Mouse (Mus musculus) embryonic facial prominence, embryonic 15.5 days (tissue): ENCODE measurements at regions not wholly inside any gene's neighbourhood (a gene's known extent, or its start where the extent isn't known, plus 50 kb on each side); places are given as distances from the start of the nearest gene placed in this dataset.

Experiments used
- ATAC-seq: fragments of 200-750 bp; cut with Nextera tagmentation; 2 replicates; pipeline ENCODE4 v1.8.0; 2017; ENCODE audit warnings: low read depth, moderate TSS enrichment; ENCODE audit not compliant: insufficient number of reproducible peaks, low FRiP score, low TSS enrichment
- H3K27ac ChIP-seq: fragments of 300-500 bp; sonication (generic); replicated peaks from 2 replicates; pipeline ENCODE4 v1.5.1; 2015; ENCODE audit warnings: mild to moderate bottlenecking, inconsistent platforms
- H3K27me3 ChIP-seq: fragments of 300-500 bp; sonication (generic); 2 replicates; pipeline ENCODE4 v1.6.1; 2015; ENCODE audit warnings: inconsistent platforms
- H3K36me3 ChIP-seq: fragments of 300-500 bp; sonication (generic); 2 replicates; pipeline ENCODE4 v1.6.1; 2015; ENCODE audit warnings: mild to moderate bottlenecking, inconsistent platforms
- H3K4me1 ChIP-seq: fragments of 300-500 bp; sonication (generic); 2 replicates; pipeline ENCODE4 v1.6.1; 2015; ENCODE audit warnings: inconsistent platforms
- H3K4me2 ChIP-seq: fragments of 300-500 bp; sonication (generic); replicated peaks from 2 replicates; pipeline ENCODE4 v1.6.1; 2015; ENCODE audit warnings: mild to moderate bottlenecking, inconsistent platforms
- H3K4me3 ChIP-seq: fragments of 300-500 bp; sonication (generic); replicated peaks from 2 replicates; pipeline ENCODE4 v1.5.1; 2015; ENCODE audit warnings: mild to moderate bottlenecking, inconsistent platforms
- H3K9ac ChIP-seq: fragments of 300-500 bp; sonication (generic); 2 replicates; pipeline ENCODE4 v1.6.1; 2015; ENCODE audit warnings: inconsistent platforms
- H3K9me3 ChIP-seq: fragments of 300-500 bp; sonication (generic); replicated peaks from 2 replicates; pipeline ENCODE4 v1.6.1; 2016; ENCODE audit warnings: inconsistent platforms
- WGBS: fragments of 180-500 bp; shearing (Covaris S2); methylation state at CpG from one replicate; pipeline ENCODE4 v1.1.7; 2015; 5-methylcytosine and 5-hydroxymethylcytosine counted together

- H3K27me3 ChIP-seq = no peaks in the 10 kb centered on the region
- H3K27ac ChIP-seq = no peak overlapping the region
- H3K4me1 ChIP-seq = no peaks in the 10 kb centered on the region
- H3K9me3 ChIP-seq = no peaks in the 10 kb centered on the region
- H3K9ac ChIP-seq = no peak overlapping the region
- 88% methylated on average over 3 of the region's 3 CpGs for WGBS
- no peaks in the 10 kb centered on the region for H3K36me3 ChIP-seq
- ATAC-seq = no peak
- no peak overlapping the region for H3K4me3 ChIP-seq
- no peak overlapping the region for H3K4me2 ChIP-seq
These were observed 216.4 kb downstream of the Lmx1a start for GRCm38 (mm10) chr1:167905424-167905823.

DNA sequence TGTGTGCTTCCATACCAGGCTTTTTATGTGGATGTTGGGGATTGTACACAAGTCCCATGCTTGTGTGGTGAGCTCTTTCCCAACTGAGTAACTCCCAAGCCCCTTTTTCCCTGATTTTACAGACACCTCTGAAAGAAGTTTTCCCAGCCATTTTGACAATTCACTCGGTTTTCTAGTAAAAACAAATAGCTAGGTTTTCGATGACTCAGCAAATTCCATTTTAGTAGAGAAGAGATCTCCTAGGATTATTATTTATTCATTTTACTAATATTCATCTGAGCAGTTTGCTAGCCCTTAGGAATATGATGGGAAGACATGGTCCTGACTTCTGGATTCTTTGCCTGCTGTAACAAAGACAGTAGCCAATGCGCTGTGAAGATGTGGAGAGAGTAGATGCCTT is 223.0 kb downstream of the Lmx1a start:
- Histone ChIP-seq H3K4me3 (no peak overlapping the region), H3K27ac (no peak overlapping the region), H3K4me2 (no peak overlapping the region), H3K4me1 (no peaks in the 10 kb centered on the region), H3K36me3 (no peaks in the 10 kb centered on the region), H3K27me3 (0 out of 2 replicates have a peak, but pooled peaks cover 2% of the 10 kb centered on the region), H3K9me3 (no peaks in the 10 kb centered on the region), H3K9ac (no peak overlapping the region)
- 78% methylated on average over 3 of the region's 3 CpGs for WGBS
- ATAC-seq = no peak

- Histone ChIP-seq H3K27me3 (0 out of 2 replicates have a peak, but pooled peaks cover 2% of the 10 kb centered on the region), H3K4me1 (no peaks in the 10 kb centered on the region), H3K4me2 (no peak overlapping the region), H3K9ac (no peak overlapping the region), H3K36me3 (no peaks in the 10 kb centered on the region), H3K9me3 (no peaks in the 10 kb centered on the region), H3K4me3 (no peak overlapping the region), H3K27ac (no peak overlapping the region)
- 0 out of 2 replicates have a peak, but pooled peaks have one; percentile 15 for ATAC-seq
- WGBS = 37% methylated on average over 7 of the region's 7 CpGs
These were observed 226.0 kb downstream of the Lmx1a start for GRCm38 (mm10) chr1:167914982-167915561.

DNA sequence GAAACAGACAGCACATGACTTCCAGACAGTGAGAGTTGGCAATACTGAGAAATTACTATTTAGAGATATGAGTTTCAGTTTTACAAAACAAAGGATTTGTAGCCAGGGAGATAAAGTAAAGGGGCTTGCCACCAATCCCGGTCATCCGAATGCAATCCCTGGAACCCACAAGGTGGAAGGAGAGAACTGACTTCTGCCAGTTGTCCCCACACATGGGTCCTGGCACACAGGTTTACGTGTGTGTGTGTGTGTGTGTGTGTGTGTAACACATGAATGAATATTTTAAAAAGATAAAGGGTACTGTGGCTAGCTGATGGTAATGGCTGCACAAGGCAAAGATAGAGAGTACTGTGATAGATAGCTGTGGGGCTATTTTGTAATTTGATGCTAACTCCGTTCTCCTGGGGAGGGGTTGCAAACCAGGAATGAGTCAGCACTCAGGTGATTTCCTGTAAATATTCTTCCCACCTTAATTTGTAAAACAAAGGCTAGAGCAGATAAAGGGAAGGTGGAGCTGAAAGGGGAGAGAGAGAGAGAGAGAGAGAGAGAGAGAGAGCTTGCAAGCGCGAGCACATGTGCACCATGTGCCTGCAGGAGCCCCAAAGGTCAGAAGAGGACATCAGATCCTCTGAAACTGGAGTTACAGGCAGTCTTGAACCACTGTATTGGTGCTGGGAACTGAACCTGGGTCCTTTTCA is 226.7 kb downstream of the Lmx1a start:
- Histone ChIP-seq H3K4me3 (no peak overlapping the region), H3K4me2 (no peak overlapping the region), H3K9ac (no peak overlapping the region), H3K4me1 (no peaks in the 10 kb centered on the region), H3K36me3 (no peaks in the 10 kb centered on the region), H3K27ac (no peak overlapping the region), H3K9me3 (no peaks in the 10 kb centered on the region), H3K27me3 (0 out of 2 replicates have a peak, but pooled peaks cover 2% of the 10 kb centered on the region)
- 47% methylated on average over 6 of the region's 6 CpGs for WGBS
- ATAC-seq = no peak

DNA sequence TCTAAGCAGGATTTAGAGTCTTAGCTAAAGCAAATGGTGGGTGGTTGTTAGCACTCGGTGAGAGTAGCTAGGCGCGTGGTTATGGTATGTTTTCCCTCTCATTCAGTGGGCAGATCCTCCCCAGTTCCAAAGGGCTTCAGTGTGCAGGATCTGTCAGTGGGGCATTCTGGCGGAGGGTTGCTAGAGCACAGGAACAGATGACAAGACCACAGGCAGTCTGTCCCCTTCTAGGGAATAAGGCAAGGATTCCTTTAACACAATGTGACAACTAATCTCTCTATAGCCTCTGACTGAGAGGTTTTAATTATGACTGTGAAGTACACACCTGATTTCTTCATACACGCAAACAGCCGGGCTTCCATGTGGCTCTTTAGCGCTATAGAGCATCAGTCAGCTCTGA is 233.9 kb downstream of the Lmx1a start:
- Histone ChIP-seq H3K9me3 (no peaks in the 10 kb centered on the region), H3K4me3 (no peak overlapping the region), H3K27ac (no peak overlapping the region), H3K4me2 (no peak overlapping the region), H3K36me3 (no peaks in the 10 kb centered on the region), H3K4me1 (no peaks in the 10 kb centered on the region), H3K9ac (no peak overlapping the region), H3K27me3 (0 out of 2 replicates have a peak, but pooled peaks cover 3% of the 10 kb centered on the region)
- ATAC-seq = no peak
- 83% methylated on average over 7 of the region's 7 CpGs for WGBS

- Histone ChIP-seq H3K36me3 (no peaks in the 10 kb centered on the region), H3K4me1 (peaks cover 5% of the 10 kb centered on the region), H3K27ac (no peak overlapping the region), H3K4me3 (no peak overlapping the region), H3K9me3 (no peaks in the 10 kb centered on the region), H3K4me2 (no peak overlapping the region), H3K9ac (no peak overlapping the region), H3K27me3 (peaks cover 11% of the 10 kb centered on the region; the same call in 1 of the 2 replicates)
- WGBS = 30% methylated on average over 4 of the region's 4 CpGs
- ATAC-seq = no peak
These were observed 239.0 kb downstream of the Lmx1a start for GRCm38 (mm10) chr1:167928060-167928467.

- no peaks in the 10 kb centered on the region for H3K36me3 ChIP-seq
- H3K9me3 ChIP-seq = no peaks in the 10 kb centered on the region
- peaks cover 5% of the 10 kb centered on the region for H3K4me1 ChIP-seq
- H3K9ac ChIP-seq = no peak overlapping the region
- H3K4me2 ChIP-seq = peak overlapping the region; percentile 78
- ATAC-seq = peak; percentile 77; the same call in 1 of the 2 replicates
- WGBS = under 1% methylated on average over 28 of the region's 28 CpGs
- no peak overlapping the region for H3K27ac ChIP-seq
- peak overlapping the region; percentile 42 for H3K4me3 ChIP-seq
- H3K27me3 ChIP-seq = peaks cover 11% of the 10 kb centered on the region; the same call in 1 of the 2 replicates
These were observed 240.8 kb downstream of the Lmx1a start for GRCm38 (mm10) chr1:167929729-167930341.

GRCm38 (mm10) chr1:167932088-167932487 is 243.1 kb downstream of the Lmx1a start:
- no peak overlapping the region for H3K4me3 ChIP-seq
- H3K36me3 ChIP-seq = no peaks in the 10 kb centered on the region
- no peak for ATAC-seq
- no peak overlapping the region for H3K27ac ChIP-seq
- 30% methylated on average over 2 of the region's 2 CpGs for WGBS
- no peaks in the 10 kb centered on the region for H3K9me3 ChIP-seq
- peaks cover 5% of the 10 kb centered on the region for H3K4me1 ChIP-seq
- no peak overlapping the region for H3K4me2 ChIP-seq
- peaks cover 11% of the 10 kb centered on the region; the same call in 1 of the 2 replicates for H3K27me3 ChIP-seq
- no peak overlapping the region for H3K9ac ChIP-seq

- H3K36me3 ChIP-seq = no peaks in the 10 kb centered on the region
- no peaks in the 10 kb centered on the region for H3K9me3 ChIP-seq
- H3K9ac ChIP-seq = no peak overlapping the region
- no peak for ATAC-seq
- no peak overlapping the region for H3K4me2 ChIP-seq
- H3K27ac ChIP-seq = no peak overlapping the region
- no peak overlapping the region for H3K4me3 ChIP-seq
- no peaks in the 10 kb centered on the region for H3K4me1 ChIP-seq
- H3K27me3 ChIP-seq = no peaks in the 10 kb centered on the region
- WGBS = 73% methylated on average over 4 of the region's 4 CpGs
These were observed 247.7 kb downstream of the Lmx1a start for GRCm38 (mm10) chr1:167936726-167937125.

DNA sequence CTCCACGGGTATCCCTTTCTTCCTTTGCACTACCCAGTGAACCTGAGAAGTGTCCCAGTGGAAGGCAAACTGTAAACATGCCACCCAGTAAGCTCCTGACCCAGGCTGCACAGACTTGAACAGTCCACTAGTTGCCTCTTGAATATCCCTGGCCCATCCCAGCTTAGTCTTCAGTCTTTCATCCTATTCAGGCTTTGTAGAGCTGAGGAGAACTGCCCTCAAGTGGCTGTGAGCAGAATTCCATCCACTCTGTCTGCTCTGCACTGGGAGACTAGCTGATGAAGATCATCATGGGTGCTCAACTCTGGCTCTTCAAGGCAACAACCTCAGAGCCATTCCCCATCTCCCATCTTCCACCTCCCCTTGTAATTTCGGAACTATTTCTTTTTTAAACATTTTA is 249.1 kb downstream of the Lmx1a start:
- no peak overlapping the region for H3K4me2 ChIP-seq
- no peak overlapping the region for H3K9ac ChIP-seq
- H3K36me3 ChIP-seq = no peaks in the 10 kb centered on the region
- 72% methylated on average over 2 of the region's 2 CpGs for WGBS
- H3K27ac ChIP-seq = no peak overlapping the region
- H3K4me1 ChIP-seq = no peaks in the 10 kb centered on the region
- ATAC-seq = no peak
- H3K4me3 ChIP-seq = no peak overlapping the region
- no peaks in the 10 kb centered on the region for H3K9me3 ChIP-seq
- H3K27me3 ChIP-seq = no peaks in the 10 kb centered on the region

DNA sequence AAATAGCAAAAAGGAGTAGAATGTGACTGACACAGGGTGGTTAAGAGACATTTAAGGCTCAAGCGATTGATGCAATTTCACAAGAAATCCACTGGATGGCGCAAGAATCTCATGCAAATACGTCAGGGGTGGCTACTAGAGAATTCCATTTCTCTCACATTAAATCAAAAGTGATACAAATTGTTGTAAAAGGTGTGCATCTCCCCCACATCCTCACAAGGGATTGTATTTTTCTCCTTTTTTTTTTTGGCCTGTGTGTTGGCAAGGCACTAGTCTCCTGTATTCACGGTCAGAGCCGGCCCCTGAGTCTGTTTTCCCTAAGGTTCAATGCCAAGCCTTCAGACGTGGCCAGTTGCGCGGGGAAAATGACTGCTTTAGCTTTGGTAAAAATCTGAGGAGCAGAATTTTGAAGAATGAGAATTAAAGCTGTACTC is 253.0 kb downstream of the Lmx1a start:
- Histone ChIP-seq H3K27ac (no peak overlapping the region), H3K4me1 (no peaks in the 10 kb centered on the region), H3K27me3 (no peaks in the 10 kb centered on the region), H3K4me2 (no peak overlapping the region; the same call in 1 of the 2 replicates), H3K9me3 (no peaks in the 10 kb centered on the region), H3K4me3 (no peak overlapping the region), H3K36me3 (no peaks in the 10 kb centered on the region), H3K9ac (no peak overlapping the region)
- 43% methylated on average over 8 of the region's 8 CpGs for WGBS
- no peak for ATAC-seq
